Mouse (Mus musculus) G1E (cell line): ENCODE measurements around the gene Poldip3. TPM values are rescaled to one million over a fixed set of nuclear protein-coding genes. Genes with fewer than 3 reads are reported as not detected.
A peak's percentile ranks its signal among the peaks of the same experiment; 100 is the strongest.

Source experiments
- ATAC-seq: 2 replicates; pipeline ENCODE4 v1.8.0; 2016; ENCODE audit warnings: mild to moderate bottlenecking; ENCODE audit not compliant: insufficient number of reproducible peaks, poor library complexity, low FRiP score, severe bottlenecking; ENCODE audit errors: extremely low read depth
- DNase-seq: peaks from one replicate; pipeline ENCODE4 v3.0.0; 2012; ENCODE audit warnings: low spot score
- H3K27me3 ChIP-seq: 2 replicates; pipeline ENCODE4 v1.6.1; 2012; ENCODE audit warnings: mild to moderate bottlenecking, low read length, inconsistent platforms; ENCODE audit not compliant: insufficient read depth
- H3K36me3 ChIP-seq: replicated peaks from 2 replicates; pipeline ENCODE3; 2012; ENCODE audit warnings: mild to moderate bottlenecking, inconsistent platforms
- H3K4me1 ChIP-seq: 2 replicates; pipeline ENCODE4 v1.6.1; 2012; ENCODE audit warnings: low read depth, low read length, inconsistent platforms, mixed read lengths; ENCODE audit not compliant: insufficient read depth
- H3K4me3 ChIP-seq: 2 replicates; pipeline ENCODE4 v1.5.1; 2012; ENCODE audit warnings: low read depth, mild to moderate bottlenecking, inconsistent platforms, low read length, moderate library complexity, mixed read lengths
- H3K9me3 ChIP-seq: replicated peaks from 2 replicates; pipeline ENCODE4 v1.6.1; 2012; ENCODE audit warnings: inconsistent platforms
- CTCF ChIP-seq: IDR thresholded peaks from 2 replicates; pipeline ENCODE4 v1.5.1; 2012; ENCODE audit warnings: low read depth, low read length, inconsistent platforms, mixed read lengths
- GATA1 ChIP-seq: IDR thresholded peaks from 2 replicates; pipeline ENCODE4 v1.6.1; 2012; ENCODE audit warnings: borderline replicate concordance, low read length, inconsistent platforms, mixed read lengths
- GATA2 ChIP-seq: IDR thresholded peaks from 2 replicates; pipeline ENCODE4 v1.6.1; 2012; ENCODE audit warnings: low read depth, low read length, inconsistent platforms, borderline replicate concordance
- POLR2AphosphoS5 ChIP-seq: IDR thresholded peaks from 2 replicates; pipeline ENCODE4 v1.6.1; 2012; ENCODE audit warnings: low read depth, low read length, inconsistent platforms; ENCODE audit not compliant: insufficient replicate concordance
- TAL1 ChIP-seq: conservative IDR thresholded peaks from 2 replicates; pipeline ENCODE4 v1.6.1; 2012; ENCODE audit warnings: low read depth, low read length, inconsistent platforms, mixed read lengths
- polyA plus RNA-seq: library from polyadenylated mRNA; stranded (reverse); fragments of >175 nt; gene quantifications from 2 replicates; pipeline ENCODE4 v1.2.3, GENCODE M21; 2012
- total RNA-seq, 2 experiments: library from RNA; stranded (forward) in 1 of 2; stranded (reverse) in 1 of 2; fragments of 200-1000 nt in 1 of 2; fragments of >200 nt in 1 of 2; fragmentation: Nextera tagmentation in 1 of 2; gene quantifications; 2 replicates each; pipeline ENCODE4 v1.2.3; 2014 to 2017

Poldip3 gene
- total and polyA plus RNA-seq, 3 experiments, result 99.3 to 237 (median 120) TPM

GRCm38 (mm10) chr15:83169772-83170722 lies 20.9 kb upstream of the Poldip3 start:
- Histone ChIP-seq H3K4me1 (peaks cover 85% of the 10 kb centered on the region), H3K36me3 (peaks cover 55% of the 10 kb centered on the region), H3K27me3 (no peaks in the 10 kb centered on the region), H3K4me3 (peak overlapping the region; percentile 89), H3K9me3 (no peaks in the 10 kb centered on the region)
- ATAC-seq (peak; percentile 75), DNase-seq (peak; percentile 77)
- no peak for TF ChIP-seq POLR2AphosphoS5
- TF ChIP-seq GATA2, result no peak
- no peak for TF ChIP-seq GATA1
- peak; percentile 91 for TF ChIP-seq TAL1
- no peak for TF ChIP-seq CTCF

- no peak for ATAC-seq
- no peak for DNase-seq
- Histone ChIP-seq H3K9me3 (no peaks in the 10 kb centered on the region), H3K27me3 (no peaks in the 10 kb centered on the region), H3K4me1 (peaks cover 87% of the 10 kb centered on the region), H3K36me3 (peaks cover 59% of the 10 kb centered on the region), H3K4me3 (peak overlapping the region; percentile 89; the same call in 1 of the 2 replicates)
- TF ChIP-seq GATA2 (no peak), TAL1 (no peak), POLR2AphosphoS5 (no peak)
Observed at GRCm38 (mm10) chr15:83168875-83169771, 19.9 kb upstream of the Poldip3 start.

- Histone ChIP-seq H3K36me3 (peaks cover 64% of the 10 kb centered on the region), H3K4me3 (no peak overlapping the region; the same call in 1 of the 2 replicates), H3K27me3 (no peaks in the 10 kb centered on the region), H3K9me3 (no peaks in the 10 kb centered on the region), H3K4me1 (peaks cover 82% of the 10 kb centered on the region)
- DNase-seq (no peak), ATAC-seq (no peak)
- TF ChIP-seq POLR2AphosphoS5 (no peak), CTCF (no peak), GATA1 (no peak), GATA2 (no peak), TAL1 (no peak)
Observed at GRCm38 (mm10) chr15:83168311-83168710, 19.1 kb upstream of the Poldip3 start.

GRCm38 (mm10) chr15:83167550-83168065 lies 18.4 kb upstream of the Poldip3 start:
- ATAC-seq, result no peak
- Histone ChIP-seq H3K9me3 (no peaks in the 10 kb centered on the region), H3K4me1 (peaks cover 80% of the 10 kb centered on the region), H3K27me3 (no peaks in the 10 kb centered on the region), H3K4me3 (peak overlapping the region; percentile 7; the same call in 1 of the 2 replicates), H3K36me3 (peaks cover 71% of the 10 kb centered on the region)
- no peak for TF ChIP-seq POLR2AphosphoS5
- no peak for TF ChIP-seq CTCF
- TF ChIP-seq GATA2, result no peak
- no peak for TF ChIP-seq TAL1
- TF ChIP-seq GATA1, result no peak
- DNase-seq, result no peak

GRCm38 (mm10) chr15:83167126-83167525 lies 17.9 kb upstream of the Poldip3 start:
- TF ChIP-seq TAL1 (no peak), GATA2 (no peak), CTCF (no peak), GATA1 (no peak), POLR2AphosphoS5 (no peak)

GRCm38 (mm10) chr15:83166642-83167041 lies 17.5 kb upstream of the Poldip3 start:
- TF ChIP-seq GATA1 (no peak), GATA2 (no peak), POLR2AphosphoS5 (no peak), TAL1 (no peak), CTCF (no peak)
- Histone ChIP-seq H3K4me3 (no peak overlapping the region; the same call in 1 of the 2 replicates), H3K36me3 (peaks cover 81% of the 10 kb centered on the region), H3K9me3 (no peaks in the 10 kb centered on the region), H3K4me1 (peaks cover 83% of the 10 kb centered on the region), H3K27me3 (no peaks in the 10 kb centered on the region)
- ATAC-seq (no peak), DNase-seq (no peak)

More at GRCm38 (mm10) chr15:83167126-83167525, 17.9 kb upstream of the Poldip3 start:
- DNase-seq (no peak), ATAC-seq (no peak)
- peaks cover 76% of the 10 kb centered on the region for H3K36me3 ChIP-seq
- no peak overlapping the region; the same call in 1 of the 2 replicates for H3K4me3 ChIP-seq
- H3K9me3 ChIP-seq, result no peaks in the 10 kb centered on the region
- no peaks in the 10 kb centered on the region for H3K27me3 ChIP-seq
- peaks cover 80% of the 10 kb centered on the region for H3K4me1 ChIP-seq
